Mouse (Mus musculus) embryonic facial prominence, embryonic 11.5 days (tissue): ENCODE data around the gene Dnah6. TPM values are rescaled to one million over a fixed set of nuclear protein-coding genes. Genes with fewer than 3 reads are reported as not detected.

ENCODE experiments used
- ATAC-seq: fragments of 200-750 bp; cut with Nextera tagmentation; replicated peaks from 2 replicates; pipeline ENCODE4 v1.8.0; 2017; ENCODE audit warnings: low read depth; ENCODE audit not compliant: insufficient number of reproducible peaks, low FRiP score, low TSS enrichment
- DNase-seq: peaks from one replicate; pipeline ENCODE4 v3.0.0-alpha.2; 2015; ENCODE audit warnings: low spot score
- H3K27ac ChIP-seq: fragments of 300-500 bp; sonication (generic); replicated peaks from 2 replicates; pipeline ENCODE4 v1.5.1; 2014; ENCODE audit warnings: mild to moderate bottlenecking, low read depth, low read length, control low read depth
- H3K27me3 ChIP-seq: fragments of 300-500 bp; sonication (generic); 2 replicates; pipeline ENCODE4 v1.6.1; 2014; ENCODE audit warnings: mild to moderate bottlenecking, low read length, moderate library complexity, mixed read lengths; ENCODE audit not compliant: control insufficient read depth, insufficient read depth
- H3K36me3 ChIP-seq: fragments of 300-500 bp; sonication (generic); replicated peaks from 2 replicates; pipeline ENCODE4 v1.6.1; 2014; ENCODE audit warnings: low read depth, mild to moderate bottlenecking, low read length, moderate library complexity, mixed read lengths; ENCODE audit not compliant: control insufficient read depth, insufficient read depth
- H3K4me1 ChIP-seq: fragments of 300-500 bp; sonication (generic); 2 replicates; pipeline ENCODE4 v1.6.1; 2014; ENCODE audit warnings: low read length, mixed read lengths; ENCODE audit not compliant: control insufficient read depth, insufficient read depth
- H3K4me2 ChIP-seq: fragments of 300-500 bp; sonication (generic); 2 replicates; pipeline ENCODE4 v1.6.1; 2014; ENCODE audit warnings: low read depth, mild to moderate bottlenecking, control low read depth, low read length, moderate library complexity
- H3K4me3 ChIP-seq: fragments of 300-500 bp; sonication (generic); 2 replicates; pipeline ENCODE4 v1.5.1; 2014; ENCODE audit warnings: low read depth, low read length, control low read depth
- H3K9ac ChIP-seq: fragments of 300-500 bp; sonication (generic); replicated peaks from 2 replicates; pipeline ENCODE4 v1.6.1; 2014; ENCODE audit warnings: mild to moderate bottlenecking, control low read depth, low read length
- H3K9me3 ChIP-seq: fragments of 300-500 bp; sonication (generic); replicated peaks from 2 replicates; pipeline ENCODE4 v1.6.1; 2016; ENCODE audit warnings: mild to moderate bottlenecking, low read length, inconsistent platforms, mixed read lengths; ENCODE audit not compliant: control insufficient read depth
- WGBS: fragments of 180-500 bp; shearing (Covaris S2); extraction: QIAGEN DNeasy Blood & Tissue Kit; methylation state at CpG from one replicate; pipeline ENCODE4 v1.1.7; 2014; 5-methylcytosine and 5-hydroxymethylcytosine counted together
- polyA plus RNA-seq: library from polyadenylated mRNA; unstranded; fragments of >200 nt; fragmentation: Nextera tagmentation; extraction: Ambion mirVana; gene quantifications from 2 replicates; pipeline ENCODE4 v1.2.1, GENCODE M21; 2014

The Dnah6 gene
- polyA plus RNA-seq, 1 experiment from 2014 or later: 0.04 TPM

DNA sequence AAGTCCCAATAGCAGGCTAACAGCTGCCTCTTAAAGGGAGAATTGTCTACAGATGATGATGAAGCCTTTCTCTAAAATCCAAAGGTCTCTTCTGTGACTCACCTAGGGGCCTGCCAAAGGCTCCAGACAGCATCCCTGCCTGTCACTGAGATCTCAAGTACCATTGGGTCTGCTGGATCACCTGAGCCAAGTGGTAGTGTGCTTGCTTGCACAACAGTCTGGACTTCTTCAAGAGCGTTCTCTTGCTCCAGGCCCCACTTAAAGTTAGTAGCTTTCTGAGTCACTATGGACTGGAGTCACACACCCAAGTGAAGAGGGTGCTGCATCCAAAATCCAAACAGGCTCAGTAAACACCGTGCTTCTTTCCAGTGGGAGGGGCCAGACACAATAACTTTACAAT, 25.4 kb upstream of the Dnah6 start:
- Histone ChIP-seq H3K4me3 (no peak overlapping the region), H3K27me3 (no peaks in the 10 kb centered on the region), H3K9ac (no peak overlapping the region), H3K36me3 (no peaks in the 10 kb centered on the region), H3K9me3 (no peaks in the 10 kb centered on the region), H3K4me2 (no peak overlapping the region), H3K27ac (no peak overlapping the region), H3K4me1 (no peaks in the 10 kb centered on the region)
- no peak for ATAC-seq
- DNase-seq: no peak
- 78% methylated on average over 2 of the region's 2 CpGs for WGBS

- no peak overlapping the region for H3K4me2 ChIP-seq
- no peaks in the 10 kb centered on the region for H3K9me3 ChIP-seq
- no peak overlapping the region for H3K27ac ChIP-seq
- no peak overlapping the region for H3K9ac ChIP-seq
- WGBS: 73% methylated on average over 3 of the region's 3 CpGs
- no peaks in the 10 kb centered on the region for H3K36me3 ChIP-seq
- no peaks in the 10 kb centered on the region for H3K27me3 ChIP-seq
- H3K4me1 ChIP-seq: no peaks in the 10 kb centered on the region
- ATAC-seq (no peak), DNase-seq (no peak)
- no peak overlapping the region for H3K4me3 ChIP-seq
Measured at GRCm38 (mm10) chr6:73235650-73236049, 14.2 kb upstream of the Dnah6 start.

DNA sequence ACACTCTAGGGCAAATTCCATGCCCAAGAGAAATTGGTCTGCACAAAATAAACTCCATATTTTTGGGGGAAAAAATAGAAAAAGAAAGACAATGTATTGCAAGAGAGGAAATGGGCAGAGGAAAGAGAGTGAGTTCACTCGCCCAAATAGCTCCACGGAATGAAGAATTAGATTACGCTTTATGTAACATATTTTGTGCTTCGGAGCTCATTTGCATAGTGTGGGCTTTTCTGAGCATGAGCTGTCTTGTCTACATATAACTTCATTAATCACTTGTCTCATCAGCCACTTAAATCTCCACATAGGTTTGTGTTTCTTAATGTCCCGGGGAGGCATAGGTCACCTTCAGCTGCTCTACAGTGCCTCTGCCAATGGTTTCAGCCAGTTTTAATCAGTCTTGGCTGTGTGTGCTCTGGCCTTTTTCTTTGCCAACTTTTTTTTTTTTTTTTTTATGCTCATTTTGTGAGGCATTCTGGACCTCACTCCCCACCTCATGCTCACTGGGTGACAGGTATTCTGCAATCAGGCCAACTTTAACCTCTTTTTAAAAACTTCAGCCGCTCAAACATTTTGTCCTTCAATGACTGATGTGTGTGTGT, 12.9 kb upstream of the Dnah6 start:
- 91% methylated on average over 6 of the region's 6 CpGs for WGBS
- Histone ChIP-seq H3K36me3 (no peaks in the 10 kb centered on the region), H3K4me3 (no peak overlapping the region), H3K27me3 (no peaks in the 10 kb centered on the region), H3K4me2 (no peak overlapping the region), H3K9me3 (no peaks in the 10 kb centered on the region), H3K27ac (no peak overlapping the region), H3K4me1 (no peaks in the 10 kb centered on the region), H3K9ac (no peak overlapping the region)
- DNase-seq (no peak), ATAC-seq (no peak)

- Histone ChIP-seq H3K27me3 (no peaks in the 10 kb centered on the region), H3K27ac (no peak overlapping the region), H3K4me2 (no peak overlapping the region), H3K4me3 (no peak overlapping the region), H3K9ac (no peak overlapping the region), H3K36me3 (no peaks in the 10 kb centered on the region), H3K9me3 (no peaks in the 10 kb centered on the region), H3K4me1 (no peaks in the 10 kb centered on the region)
- DNase-seq: no peak
- no peak for ATAC-seq
- WGBS: 93% methylated on average over 6 of the region's 6 CpGs
Measured at GRCm38 (mm10) chr6:73233202-73233726, 11.8 kb upstream of the Dnah6 start.

DNA sequence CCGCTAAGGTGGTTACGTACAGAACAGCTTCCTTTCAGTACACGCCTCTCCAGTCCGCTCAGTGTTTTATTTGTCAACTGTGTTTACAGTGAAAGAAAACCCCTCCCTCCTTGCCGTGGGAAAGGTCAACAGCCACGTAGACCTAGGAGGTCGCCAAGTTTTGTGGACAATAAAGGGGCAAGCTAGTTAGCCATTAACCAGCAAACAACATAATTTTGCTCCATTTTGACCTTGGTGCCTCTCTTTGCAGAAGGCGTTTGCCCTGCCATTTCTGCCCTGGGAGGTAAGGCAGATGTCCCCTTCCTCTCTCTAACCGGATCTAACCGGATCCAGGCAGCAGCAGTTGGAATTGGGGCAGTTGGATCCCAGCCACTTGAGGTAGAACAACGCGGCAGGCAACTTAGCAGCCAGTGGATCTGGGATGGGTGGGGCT, 10.7 kb upstream of the Dnah6 start:
- ATAC-seq (no peak), DNase-seq (no peak)
- Histone ChIP-seq H3K4me3 (no peak overlapping the region), H3K27me3 (no peaks in the 10 kb centered on the region), H3K4me1 (no peaks in the 10 kb centered on the region), H3K36me3 (no peaks in the 10 kb centered on the region), H3K4me2 (no peak overlapping the region), H3K9ac (no peak overlapping the region), H3K9me3 (no peaks in the 10 kb centered on the region), H3K27ac (no peak overlapping the region)
- WGBS: 82% methylated on average over 12 of the region's 12 CpGs

DNA sequence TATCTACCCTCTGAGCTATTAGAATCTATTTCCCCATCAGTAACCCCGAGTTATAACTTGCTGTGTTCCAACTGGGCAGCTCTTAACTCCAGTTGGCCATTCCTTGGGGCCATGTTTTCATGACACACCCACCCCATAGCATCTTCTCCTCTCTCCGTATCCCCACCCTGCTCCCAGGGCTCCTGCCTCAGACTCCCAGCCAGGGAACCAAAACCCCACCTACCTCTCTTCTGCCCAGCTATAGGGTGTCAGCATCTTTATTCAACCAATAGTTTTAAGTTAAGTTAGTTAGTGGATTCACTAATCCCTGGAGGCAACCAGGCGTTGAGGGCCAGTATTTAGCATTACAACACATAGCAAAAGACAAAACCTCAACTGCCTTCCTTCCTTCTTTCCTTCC, 7.4 kb upstream of the Dnah6 start:
- 53% methylated on average over 3 of the region's 3 CpGs for WGBS

GRCm38 (mm10) chr6:73228408-73228807, 7.0 kb upstream of the Dnah6 start:
- H3K9ac ChIP-seq: no peak overlapping the region
- no peaks in the 10 kb centered on the region for H3K27me3 ChIP-seq
- no peaks in the 10 kb centered on the region for H3K9me3 ChIP-seq
- no peaks in the 10 kb centered on the region for H3K4me1 ChIP-seq
- no peak overlapping the region for H3K4me2 ChIP-seq
- 0 out of 2 replicates have a peak overlapping the region, but pooled peaks have one; percentile 16 for H3K27ac ChIP-seq
- DNase-seq (peak; percentile 85), ATAC-seq (0 out of 2 replicates have a peak, but pooled peaks have one; percentile 37)
- H3K36me3 ChIP-seq: no peaks in the 10 kb centered on the region
- 21% methylated on average over 4 of the region's 4 CpGs for WGBS
- H3K4me3 ChIP-seq: no peak overlapping the region

More for the DNA sequence above, 7.4 kb upstream of the Dnah6 start:
- no peak overlapping the region for H3K4me2 ChIP-seq
- ATAC-seq (no peak), DNase-seq (no peak)
- H3K9me3 ChIP-seq: no peaks in the 10 kb centered on the region
- no peaks in the 10 kb centered on the region for H3K36me3 ChIP-seq
- H3K27ac ChIP-seq: 0 out of 2 replicates have a peak overlapping the region, but pooled peaks have one; percentile 16
- H3K4me3 ChIP-seq: no peak overlapping the region
- H3K9ac ChIP-seq: no peak overlapping the region
- H3K27me3 ChIP-seq: no peaks in the 10 kb centered on the region
- H3K4me1 ChIP-seq: no peaks in the 10 kb centered on the region

DNA sequence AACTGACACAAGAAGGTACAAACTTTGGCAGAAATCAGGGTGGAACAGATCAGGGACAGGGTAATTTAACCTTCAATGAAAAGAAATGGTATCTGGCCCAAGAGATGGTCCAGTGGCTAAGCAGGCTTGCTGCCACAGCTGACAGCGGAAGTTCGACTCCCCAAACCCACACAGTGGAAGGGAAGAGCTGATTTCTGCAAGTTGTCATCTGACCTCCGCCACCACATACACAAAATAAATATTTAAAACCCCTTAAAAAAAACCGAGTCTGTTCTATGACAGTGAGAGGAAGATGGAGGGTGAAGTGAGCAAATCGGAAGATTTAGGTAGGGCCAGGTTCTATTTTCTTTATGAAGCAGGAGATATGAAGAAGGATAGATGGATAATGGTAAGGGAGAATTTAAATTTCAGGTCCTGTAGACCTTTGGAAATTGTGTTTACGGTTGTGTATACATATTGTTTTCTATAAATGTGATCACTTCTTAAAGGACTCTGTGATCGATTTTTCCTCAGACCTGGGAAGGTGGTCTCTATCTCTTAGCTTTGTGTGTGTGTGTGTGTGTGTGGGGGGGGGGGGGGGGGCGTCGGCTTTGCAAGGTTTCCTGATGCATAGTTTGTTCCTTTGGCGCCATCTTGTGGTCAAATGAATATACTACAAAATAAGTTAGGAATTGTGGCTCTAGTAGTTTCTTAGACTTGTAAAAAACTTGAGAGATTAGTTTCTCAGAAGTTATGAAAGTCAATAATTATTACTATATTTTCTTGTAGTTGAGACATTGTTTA, 6.1 kb upstream of the Dnah6 start:
- no peak overlapping the region for H3K4me3 ChIP-seq
- H3K4me2 ChIP-seq: no peak overlapping the region
- no peaks in the 10 kb centered on the region for H3K4me1 ChIP-seq
- no peak for ATAC-seq
- no peak overlapping the region for H3K27ac ChIP-seq
- no peaks in the 10 kb centered on the region for H3K27me3 ChIP-seq
- H3K9me3 ChIP-seq: no peaks in the 10 kb centered on the region
- H3K36me3 ChIP-seq: no peaks in the 10 kb centered on the region
- H3K9ac ChIP-seq: no peak overlapping the region
- WGBS: 44% methylated on average over 10 of the region's 10 CpGs
- DNase-seq: peak; percentile 83
